Mouse (Mus musculus) hindbrain, postnatal 0 days (tissue): ENCODE measurements at regions not wholly inside any gene's neighbourhood (a gene's known extent, or its start where the extent isn't known, plus 50 kb on each side); places are given as distances from the start of the nearest gene placed in this dataset.
"Not testable (repeated sequence)": the region's sequence is repeated elsewhere in the genome, so short reads cannot be mapped to it uniquely, and the experiment has no call there.

ENCODE experiments used
- ATAC-seq: fragments of 200-750 bp; cut with Nextera tagmentation; 2 replicates; pipeline ENCODE4 v1.8.0; 2017; ENCODE audit warnings: mild to moderate bottlenecking, moderate TSS enrichment, moderate library complexity
- DNase-seq: peaks from one replicate; pipeline ENCODE4 v3.0.0-alpha.2; 2015; ENCODE audit warnings: low spot score
- H3K27ac ChIP-seq: fragments of 300-500 bp; sonication (generic); 2 replicates; pipeline ENCODE4 v1.5.1; 2014; ENCODE audit warnings: mild to moderate bottlenecking
- H3K27me3 ChIP-seq: fragments of 300-500 bp; sonication (generic); 2 replicates; pipeline ENCODE4 v1.6.1; 2014; ENCODE audit warnings: low read length, mixed read lengths; ENCODE audit not compliant: insufficient read depth
- H3K36me3 ChIP-seq: fragments of 300-500 bp; sonication (generic); 2 replicates; pipeline ENCODE4 v1.6.1; 2014; ENCODE audit warnings: low read length, mixed read lengths; ENCODE audit not compliant: insufficient read depth
- H3K4me1 ChIP-seq: fragments of 300-500 bp; sonication (generic); 2 replicates; pipeline ENCODE4 v1.6.1; 2014; ENCODE audit warnings: antibody characterized with exemption, low read length, mixed read lengths; ENCODE audit not compliant: insufficient read depth
- H3K4me2 ChIP-seq: fragments of 300-500 bp; sonication (generic); 2 replicates; pipeline ENCODE4 v1.6.1; 2014; ENCODE audit warnings: low read depth, mild to moderate bottlenecking, low read length, moderate library complexity, mixed read lengths
- H3K4me3 ChIP-seq: fragments of 300-500 bp; sonication (generic); 2 replicates; pipeline ENCODE4 v1.5.1; 2014; ENCODE audit warnings: low read length
- H3K9ac ChIP-seq: fragments of 300-500 bp; sonication (generic); replicated peaks from 2 replicates; pipeline ENCODE4 v1.6.1; 2014; ENCODE audit warnings: mild to moderate bottlenecking, low read length, moderate library complexity, mixed read lengths
- H3K9me3 ChIP-seq: fragments of 300-500 bp; sonication (generic); 2 replicates; pipeline ENCODE4 v1.6.1; 2016; ENCODE audit warnings: low read length, mixed read lengths
- WGBS: fragments of 180-500 bp; shearing (Covaris S2); extraction: QIAGEN DNeasy Blood & Tissue Kit; methylation state at CpG from one replicate; pipeline ENCODE4 v1.1.7; 2014; 5-methylcytosine and 5-hydroxymethylcytosine counted together

GRCm38 (mm10) chrX:102993956-102994355, 65.8 kb downstream of the 1700018G05Rik start:
- not testable (repeated sequence) for DNase-seq, H3K4me1 ChIP-seq, H3K27ac ChIP-seq, H3K4me2 ChIP-seq, H3K4me3 ChIP-seq, H3K9me3 ChIP-seq, ATAC-seq, H3K36me3 ChIP-seq, H3K9ac ChIP-seq, H3K27me3 ChIP-seq
- 79% methylated on average over 1 of the region's 3 CpGs for WGBS
